Mouse (Mus musculus) cerebellum, adult (tissue): Measurements from ENCODE around the gene Rad54l2.

Experiments
- ATAC-seq: cut with Nextera tagmentation; 2 replicates; pipeline ENCODE4 v1.9.2; 2017; ENCODE audit warnings: mild to moderate bottlenecking, moderate library complexity, mixed read lengths; ENCODE audit not compliant: insufficient number of reproducible peaks, low FRiP score, low TSS enrichment

The Rad54l2 gene

DNA sequence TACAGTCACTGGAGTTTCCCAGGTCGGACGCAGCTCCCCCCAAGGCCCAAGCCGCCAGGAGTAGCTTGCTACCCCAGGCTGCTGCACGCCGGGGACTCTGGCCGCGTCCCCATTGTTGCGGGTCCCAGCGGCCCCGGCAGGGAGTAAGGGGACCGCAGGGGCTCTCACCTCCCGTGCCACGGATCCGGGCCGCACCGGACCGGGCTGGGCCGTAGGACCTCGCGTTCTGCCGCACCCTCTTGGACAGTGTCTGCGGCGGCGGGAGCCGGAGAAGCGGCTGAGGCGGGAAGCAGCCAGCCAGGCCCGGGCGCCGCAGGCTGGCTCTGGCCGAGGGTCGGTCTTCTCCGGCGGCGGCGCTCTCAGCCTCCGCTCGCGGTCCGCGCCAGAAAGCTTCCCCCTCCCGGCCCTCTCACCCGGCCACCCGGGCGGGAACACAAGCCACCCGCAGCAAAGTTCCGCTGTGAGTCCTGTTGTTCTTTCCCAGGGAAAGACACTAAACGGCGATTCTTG lies at the start of gene Rad54l2:
Rad54l2 (minus strand) TSS at position 383 of the 510 bp plus-strand sequence.
- ATAC-seq, result peak; percentile 80

DNA sequence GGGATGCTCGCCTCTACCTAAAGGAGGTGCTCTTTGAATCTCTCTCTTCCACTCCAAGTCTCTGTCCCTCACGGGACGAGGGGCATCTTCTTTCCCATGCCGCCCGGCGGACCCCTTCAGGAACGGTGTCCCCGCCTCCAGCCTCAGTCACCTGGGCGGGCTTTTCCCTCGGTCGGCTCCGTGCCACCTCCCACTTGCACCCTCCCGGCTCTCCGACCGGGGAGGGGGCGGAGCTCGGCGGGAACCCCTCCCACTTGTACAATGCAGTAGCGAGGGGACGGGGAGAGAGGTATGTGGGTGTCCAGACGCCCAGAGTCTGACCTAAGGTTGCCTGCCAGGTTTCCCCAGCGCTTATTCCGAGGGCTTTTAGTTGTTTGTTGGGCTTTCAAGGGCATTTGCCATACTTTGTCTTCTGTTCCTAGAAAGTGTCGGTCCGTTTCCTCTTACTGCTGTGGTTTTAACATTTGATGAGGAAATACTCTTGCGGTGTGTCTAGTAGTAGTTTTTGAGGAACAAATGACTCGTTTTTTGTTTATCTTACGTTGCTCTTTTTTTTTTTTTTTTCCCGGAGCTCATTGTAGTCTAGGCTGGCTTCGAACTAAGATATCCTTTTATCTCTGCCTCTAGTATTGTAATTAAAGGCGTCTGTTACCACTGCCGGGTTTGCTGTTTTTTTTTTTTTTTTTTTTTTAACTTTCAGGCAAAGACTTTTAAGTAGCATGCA lies 33.5 kb upstream of the Rad54l2 start:
- ATAC-seq, result 0 out of 2 replicates have a peak, but pooled peaks have one; percentile 7

GRCm38 (mm10) chr9:106821618-106822380 lies 32.8 kb upstream of the Rad54l2 start, which contains the start of gene Dcaf1:
TSS of gene Dcaf1 (plus strand) at chr9:106821874.
- ATAC-seq, result peak; percentile 98

DNA sequence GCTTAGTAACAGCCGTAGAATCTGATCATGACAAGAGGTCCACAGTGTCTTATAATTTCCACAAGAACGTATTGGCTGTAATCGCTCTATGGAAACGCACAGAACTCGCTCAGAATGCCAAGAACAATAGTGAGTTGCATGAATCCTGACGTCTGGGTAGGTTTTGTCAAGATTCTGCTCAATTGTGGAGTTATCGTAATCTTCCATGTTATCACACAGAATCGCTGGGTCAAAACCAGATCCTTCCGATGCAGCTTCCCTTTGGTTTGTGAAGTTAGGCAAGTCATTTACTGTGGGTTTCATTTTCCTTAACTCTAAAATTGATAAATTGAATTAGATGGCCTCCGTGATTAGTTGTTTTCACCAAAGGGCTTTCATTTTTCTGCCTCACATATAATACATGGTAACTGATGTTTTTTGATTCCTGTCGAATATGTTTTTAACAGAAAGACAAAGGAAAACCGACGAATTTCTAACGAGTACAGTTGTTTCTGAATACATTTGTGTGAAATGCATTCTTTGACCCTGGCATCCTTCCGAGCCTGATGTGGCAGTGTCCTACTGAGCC lies 32.1 kb upstream of the Rad54l2 start:
- no peak for ATAC-seq

DNA sequence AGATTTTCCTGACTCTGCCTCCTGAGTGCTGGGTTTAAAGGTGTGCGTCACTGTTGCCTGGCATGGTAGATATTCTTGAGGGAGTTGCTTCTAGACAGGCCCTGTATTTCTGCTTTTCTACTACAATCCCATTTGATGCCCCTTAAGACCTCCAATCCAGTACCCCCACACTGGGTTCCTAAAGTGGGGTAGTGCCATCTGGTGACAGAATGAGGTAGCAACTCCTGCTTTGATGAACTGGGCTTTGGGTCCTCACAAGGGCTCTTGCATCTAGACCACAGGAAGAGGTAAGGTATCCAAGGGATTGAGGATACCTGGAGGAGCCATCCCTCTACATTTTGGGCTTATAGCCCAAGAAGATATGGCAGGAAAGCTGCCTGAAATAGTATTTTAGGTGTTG lies 30.2 kb upstream of the Rad54l2 start:
- ATAC-seq, result no peak

DNA sequence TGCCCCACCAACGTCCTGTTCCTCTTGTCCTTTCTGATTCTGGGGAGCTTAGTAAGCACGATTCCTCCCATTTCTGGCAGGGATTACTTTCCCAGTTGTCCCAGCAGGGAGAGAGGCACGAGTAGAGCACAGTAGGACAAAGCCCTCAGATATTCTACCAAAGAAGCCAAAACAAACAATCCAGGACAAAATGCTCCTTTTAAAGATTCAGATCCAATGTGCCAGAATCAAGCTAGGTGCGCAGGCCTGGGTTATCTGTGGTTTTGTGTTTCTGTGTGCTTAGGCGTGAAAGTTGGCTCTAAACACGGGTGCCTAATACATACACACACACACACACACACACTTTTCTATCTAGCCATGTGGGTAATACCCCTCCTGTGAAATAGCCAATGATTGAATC lies 29.2 kb upstream of the Rad54l2 start:
- no peak for ATAC-seq

GRCm38 (mm10) chr9:106806503-106806902 lies 17.5 kb upstream of the Rad54l2 start:
- no peak for ATAC-seq

DNA sequence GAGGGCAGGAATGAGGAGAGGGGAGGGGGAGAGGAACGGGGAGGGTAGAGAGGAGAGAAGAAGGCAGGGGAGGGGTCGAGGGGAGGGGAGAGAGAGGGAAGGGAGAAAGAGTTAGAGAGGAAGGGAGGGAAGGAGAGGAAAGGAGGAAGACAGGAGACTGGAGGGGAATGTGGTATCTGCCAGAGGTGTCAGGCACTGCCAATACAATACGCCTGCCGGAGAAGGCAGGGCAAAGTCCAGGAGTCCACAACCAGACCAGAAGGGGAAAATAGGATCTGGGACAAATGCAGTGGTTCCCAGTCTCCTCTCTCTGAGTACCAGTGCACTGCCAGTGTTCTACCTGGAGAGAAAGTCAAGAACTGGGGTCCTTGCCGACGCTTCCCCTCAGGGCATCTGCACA lies 1.8 kb upstream of the Rad54l2 start:
- ATAC-seq, result no peak

DNA sequence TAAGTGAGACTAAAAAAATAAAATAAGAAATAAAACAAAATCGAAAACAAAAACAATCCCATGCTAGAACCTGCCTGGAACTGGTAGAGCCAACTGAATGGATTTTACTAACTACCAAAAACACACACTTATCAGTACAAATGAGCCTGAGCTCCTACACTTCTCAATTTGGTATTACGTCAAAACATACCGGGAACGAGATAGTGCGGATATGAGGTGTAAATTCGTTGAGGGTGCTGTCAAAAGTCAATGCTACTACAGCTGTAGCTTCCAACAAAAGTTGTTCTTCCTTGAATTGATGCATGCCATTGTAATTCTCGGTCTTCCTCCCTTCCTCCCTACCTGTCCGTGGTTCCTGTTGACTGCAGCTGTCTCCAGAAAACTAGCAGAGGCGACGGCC lies 369 bp upstream of the Rad54l2 start:
- no peak for ATAC-seq

GRCm38 (mm10) chr9:106787979-106788811 lies 799 bp downstream of the Rad54l2 start:
- ATAC-seq, result no peak; the same call in 1 of the 2 replicates

GRCm38 (mm10) chr9:106785206-106785605 lies 3.8 kb downstream of the Rad54l2 start:
- ATAC-seq, result no peak

GRCm38 (mm10) chr9:106783554-106783953 lies 5.4 kb downstream of the Rad54l2 start:
- no peak for ATAC-seq

- no peak for ATAC-seq
Measured at GRCm38 (mm10) chr9:106780086-106780485, 8.9 kb downstream of the Rad54l2 start.

- no peak for ATAC-seq
Measured at GRCm38 (mm10) chr9:106778319-106778718, 10.7 kb downstream of the Rad54l2 start.

DNA sequence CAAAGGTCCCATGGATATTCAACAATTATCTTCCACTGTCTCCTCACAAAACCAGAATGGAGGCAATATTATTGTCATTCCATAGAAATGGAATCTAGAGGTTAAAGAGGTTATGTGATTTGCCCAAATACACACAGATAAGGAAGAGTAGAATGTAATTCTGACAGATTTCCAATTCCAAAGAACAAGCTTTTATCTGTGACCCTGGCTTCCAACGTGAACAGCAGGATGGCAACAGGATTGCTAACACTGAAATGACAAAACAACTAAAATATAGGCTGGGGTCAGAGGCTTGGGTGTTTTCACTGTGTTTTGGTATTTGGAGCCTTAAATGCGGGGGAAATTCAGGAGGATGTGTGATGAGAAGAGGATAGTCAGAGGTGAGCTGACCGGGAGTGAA lies 11.6 kb downstream of the Rad54l2 start:
- no peak for ATAC-seq

- no peak for ATAC-seq
Measured at GRCm38 (mm10) chr9:106776116-106776515, 12.9 kb downstream of the Rad54l2 start.

- ATAC-seq, result no peak
Measured at GRCm38 (mm10) chr9:106771770-106772169, 17.2 kb downstream of the Rad54l2 start.

GRCm38 (mm10) chr9:106770216-106770615 lies 18.8 kb downstream of the Rad54l2 start:
- no peak for ATAC-seq

GRCm38 (mm10) chr9:106769781-106770180 lies 19.2 kb downstream of the Rad54l2 start:
- no peak for ATAC-seq

GRCm38 (mm10) chr9:106756421-106756820 lies 32.6 kb downstream of the Rad54l2 start:
- ATAC-seq, result no peak
